Mouse (Mus musculus): ENCODE results near the gene Ltc4s. TPM values are rescaled to one million over a fixed set of nuclear protein-coding genes. Genes with fewer than 3 reads are reported as not detected.

The Ltc4s gene
- polyA plus RNA-seq, 1 experiment from 2014 or later, result 5.1 TPM

- H3K9me3 ChIP-seq (ENCODE audit: control insufficient read depth, low read length), result no peaks in the 10 kb centered on the region
- no peaks in the 10 kb centered on the region for H3K27me3 ChIP-seq (replicated peaks; ENCODE audit: control insufficient read depth, insufficient read depth, low read length)
- H3K4me1 ChIP-seq (ENCODE audit: control insufficient read depth, insufficient read depth, low read length), result no peaks in the 10 kb centered on the region
- H3K9ac ChIP-seq (ENCODE audit: low read depth, low read length), result no peak overlapping the region
- H3K36me3 ChIP-seq (ENCODE audit: control insufficient read depth, insufficient read depth, low read length), result peaks cover 32% of the 10 kb centered on the region
- H3K27ac ChIP-seq (ENCODE audit: low read length), result no peak overlapping the region; the same call in 1 of the 2 replicates
- no peak overlapping the region for H3K4me2 ChIP-seq (ENCODE audit: low read depth, low read length)
- no peak for ATAC-seq
- WGBS, result 85% methylated on average over 4 of the region's 4 CpGs
- H3K4me3 ChIP-seq (ENCODE audit: low read length), result no peak overlapping the region
Measured at GRCm38 (mm10) chr11:50197500-50197899, 40.9 kb downstream of the Ltc4s start.

GRCm38 (mm10) chr11:50194793-50195192, 43.6 kb downstream of the Ltc4s start:
- H3K4me1 ChIP-seq (ENCODE audit: control insufficient read depth, insufficient read depth, low read length), result no peaks in the 10 kb centered on the region
- H3K9me3 ChIP-seq (ENCODE audit: control insufficient read depth, low read length), result no peaks in the 10 kb centered on the region
- H3K4me2 ChIP-seq (ENCODE audit: low read depth, low read length), result no peak overlapping the region
- no peak overlapping the region for H3K27ac ChIP-seq (ENCODE audit: low read length)
- no peak overlapping the region for H3K4me3 ChIP-seq (ENCODE audit: low read length)
- peak; percentile 70 for ATAC-seq
- H3K27me3 ChIP-seq (replicated peaks; ENCODE audit: control insufficient read depth, insufficient read depth, low read length), result no peaks in the 10 kb centered on the region
- H3K9ac ChIP-seq (ENCODE audit: low read depth, low read length), result no peak overlapping the region
- H3K36me3 ChIP-seq (ENCODE audit: control insufficient read depth, insufficient read depth, low read length), result peaks cover 11% of the 10 kb centered on the region
- WGBS, result 57% methylated on average over 4 of the region's 4 CpGs

- Histone ChIP-seq H3K9ac (ENCODE audit: low read depth, low read length) (no peak overlapping the region), H3K27ac (ENCODE audit: low read length) (no peak overlapping the region; the same call in 1 of the 2 replicates), H3K4me1 (ENCODE audit: control insufficient read depth, insufficient read depth, low read length) (no peaks in the 10 kb centered on the region), H3K27me3 (replicated peaks; ENCODE audit: control insufficient read depth, insufficient read depth, low read length) (no peaks in the 10 kb centered on the region), H3K4me2 (ENCODE audit: low read depth, low read length) (no peak overlapping the region), H3K9me3 (ENCODE audit: control insufficient read depth, low read length) (no peaks in the 10 kb centered on the region), H3K36me3 (ENCODE audit: control insufficient read depth, insufficient read depth, low read length) (peaks cover 3% of the 10 kb centered on the region), H3K4me3 (ENCODE audit: low read length) (no peak overlapping the region)
- ATAC-seq, result peak; percentile 58
- WGBS, result 61% methylated on average over 7 of the region's 7 CpGs
Measured at GRCm38 (mm10) chr11:50194070-50194469, 44.3 kb downstream of the Ltc4s start.

GRCm38 (mm10) chr11:50192278-50192677, 46.1 kb downstream of the Ltc4s start:
- H3K4me1 ChIP-seq (ENCODE audit: control insufficient read depth, insufficient read depth, low read length), result no peaks in the 10 kb centered on the region
- H3K27me3 ChIP-seq (replicated peaks; ENCODE audit: control insufficient read depth, insufficient read depth, low read length), result no peaks in the 10 kb centered on the region
- no peak for ATAC-seq
- H3K9me3 ChIP-seq (ENCODE audit: control insufficient read depth, low read length), result no peaks in the 10 kb centered on the region
- no peak overlapping the region for H3K9ac ChIP-seq (ENCODE audit: low read depth, low read length)
- H3K4me3 ChIP-seq (ENCODE audit: low read length), result no peak overlapping the region
- H3K27ac ChIP-seq (ENCODE audit: low read length), result no peak overlapping the region
- H3K36me3 ChIP-seq (ENCODE audit: control insufficient read depth, insufficient read depth, low read length), result no peaks in the 10 kb centered on the region
- no peak overlapping the region for H3K4me2 ChIP-seq (ENCODE audit: low read depth, low read length)
- 74% methylated on average over 3 of the region's 3 CpGs for WGBS

- H3K4me1 ChIP-seq (ENCODE audit: control insufficient read depth, insufficient read depth, low read length), result no peaks in the 10 kb centered on the region
- H3K27me3 ChIP-seq (replicated peaks; ENCODE audit: control insufficient read depth, insufficient read depth, low read length), result no peaks in the 10 kb centered on the region
- no peaks in the 10 kb centered on the region for H3K9me3 ChIP-seq (ENCODE audit: control insufficient read depth, low read length)
- no peak for ATAC-seq
- no peak overlapping the region for H3K4me3 ChIP-seq (ENCODE audit: low read length)
- 55% methylated on average over 4 of the region's 4 CpGs for WGBS
- no peak overlapping the region for H3K27ac ChIP-seq (ENCODE audit: low read length)
- H3K36me3 ChIP-seq (ENCODE audit: control insufficient read depth, insufficient read depth, low read length), result no peaks in the 10 kb centered on the region
- no peak overlapping the region for H3K4me2 ChIP-seq (ENCODE audit: low read depth, low read length)
- no peak overlapping the region for H3K9ac ChIP-seq (ENCODE audit: low read depth, low read length)
Measured at GRCm38 (mm10) chr11:50190362-50190761, 48.1 kb downstream of the Ltc4s start.

- WGBS, result 47% methylated on average over 7 of the region's 7 CpGs
Measured at GRCm38 (mm10) chr11:50188682-50189081, 49.7 kb downstream of the Ltc4s start.

More at GRCm38 (mm10) chr11:50188682-50189081, 49.7 kb downstream of the Ltc4s start:
- no peaks in the 10 kb centered on the region for H3K9me3 ChIP-seq (ENCODE audit: control insufficient read depth, low read length)
- H3K27me3 ChIP-seq (replicated peaks; ENCODE audit: control insufficient read depth, insufficient read depth, low read length), result no peaks in the 10 kb centered on the region
- no peak overlapping the region for H3K9ac ChIP-seq (ENCODE audit: low read depth, low read length)
- ATAC-seq, result 0 out of 2 replicates have a peak, but pooled peaks have one; percentile 42
- no peak overlapping the region for H3K27ac ChIP-seq (ENCODE audit: low read length)
- H3K4me2 ChIP-seq (ENCODE audit: low read depth, low read length), result no peak overlapping the region
- H3K4me1 ChIP-seq (ENCODE audit: control insufficient read depth, insufficient read depth, low read length), result no peaks in the 10 kb centered on the region
- H3K4me3 ChIP-seq (ENCODE audit: low read length), result no peak overlapping the region
- H3K36me3 ChIP-seq (ENCODE audit: control insufficient read depth, insufficient read depth, low read length), result no peaks in the 10 kb centered on the region

Small RNA genes lying within 50 kb of the gene (microRNA-seq; reads per million reads assigned to microRNA genes)
- gene Mir6919, result not detected

Other genes with a start within 250 kb of the Ltc4s start
- gene Rnf130, start 213.3 kb downstream of the Ltc4s start, polyA plus RNA-seq (2015; fragmentation: Nextera tagmentation; extraction: Ambion mirVana), result 14.7 and 21.2 TPM in 2 replicates
- gene Tbc1d9b, start 107.2 kb downstream of the Ltc4s start, polyA plus RNA-seq (2015; fragmentation: Nextera tagmentation; extraction: Ambion mirVana), result 29.9 and 32.5 TPM in 2 replicates
- gene Mrnip, start 64.2 kb downstream of the Ltc4s start, polyA plus RNA-seq (2015; fragmentation: Nextera tagmentation; extraction: Ambion mirVana), result 10.3 and 12.4 TPM in 2 replicates
- 193 and 196 TPM in 2 replicates for gene Sqstm1, start 27.8 kb downstream of the Ltc4s start, polyA plus RNA-seq (2015; fragmentation: Nextera tagmentation; extraction: Ambion mirVana)
- 7.6 and 8.2 TPM in 2 replicates for gene Mgat4b, start 27.7 kb downstream of the Ltc4s start, polyA plus RNA-seq (2015; fragmentation: Nextera tagmentation; extraction: Ambion mirVana)
- gene Maml1, start 53.7 kb upstream of the Ltc4s start, polyA plus RNA-seq (2015; fragmentation: Nextera tagmentation; extraction: Ambion mirVana), result 2.9 and 3.0 TPM in 2 replicates
- 347 and 362 TPM in 2 replicates for gene Canx, start 87.1 kb upstream of the Ltc4s start, polyA plus RNA-seq (2015; fragmentation: Nextera tagmentation; extraction: Ambion mirVana)
- gene Cby3, start 115.8 kb upstream of the Ltc4s start, polyA plus RNA-seq (2015; fragmentation: Nextera tagmentation; extraction: Ambion mirVana), result 0.20 and 0.21 TPM in 2 replicates
- gene Hnrnph1, start 138.4 kb upstream of the Ltc4s start, polyA plus RNA-seq (2015; fragmentation: Nextera tagmentation; extraction: Ambion mirVana), result 243 and 262 TPM in 2 replicates
- gene Rufy1, start 192.5 kb upstream of the Ltc4s start, polyA plus RNA-seq (2015; fragmentation: Nextera tagmentation; extraction: Ambion mirVana), result 19.5 and 20.2 TPM in 2 replicates